Mouse (Mus musculus) kidney, adult 9 months (tissue): Measurements from ENCODE around the gene Olfr789.

ENCODE experiments used
- DNase-seq: peaks from one replicate; pipeline ENCODE4 v3.0.0; 2022

Olfr789 gene

GRCm38 (mm10) chr10:129484452-129484851 is at the start of gene Olfr789:
Gene Olfr789 (plus strand): TSS chr10:129484752.
- no peak for DNase-seq

- no peak for DNase-seq
These were observed 23.0 kb upstream of the Olfr789 start, which contains the start of gene Olfr787 for GRCm38 (mm10) chr10:129461562-129461961. Gene Olfr787 (plus strand): TSS chr10:129461862.

- no peak for DNase-seq
These were observed 13.9 kb upstream of the Olfr789 start, which contains the start of gene Olfr788 for GRCm38 (mm10) chr10:129470698-129471097. Gene Olfr788 (plus strand): TSS chr10:129470998.

- no peak for DNase-seq
These were observed 11.3 kb upstream of the Olfr789 start for GRCm38 (mm10) chr10:129473256-129473655.

GRCm38 (mm10) chr10:129473723-129474122 is 10.8 kb upstream of the Olfr789 start:
- no peak for DNase-seq

- DNase-seq = no peak
These were observed 5.5 kb downstream of the Olfr789 start for GRCm38 (mm10) chr10:129490101-129490500.

- DNase-seq = no peak
These were observed 13.6 kb downstream of the Olfr789 start, which contains the start of gene Olfr790 for GRCm38 (mm10) chr10:129498192-129498591. Gene Olfr790 (plus strand): TSS chr10:129498492.

- DNase-seq = no peak
These were observed 36.9 kb downstream of the Olfr789 start, which contains the start of gene Olfr791 for GRCm38 (mm10) chr10:129521492-129521891. Gene Olfr791 (plus strand): TSS chr10:129521792.

- DNase-seq = no peak
These were observed 54.3 kb downstream of the Olfr789 start, which contains the start of gene Olfr792 for GRCm38 (mm10) chr10:129538862-129539261. Gene Olfr792 (plus strand): TSS chr10:129539162.
